Mouse (Mus musculus) erythroid progenitor cell, adult 5-6 weeks (primary cell): ENCODE measurements around the gene Izumo2. TPM values are rescaled to one million over a fixed set of nuclear protein-coding genes. Genes with fewer than 3 reads are reported as not detected.
"Not testable (repeated sequence)": the region's sequence is repeated elsewhere in the genome, so short reads cannot be mapped to it uniquely, and the experiment has no call there.

ENCODE experiments used
- ATAC-seq: replicated peaks from 2 replicates; pipeline ENCODE4 v1.8.0; 2016; ENCODE audit warnings: moderate number of reproducible peaks, mild to moderate bottlenecking, moderate TSS enrichment, inconsistent platforms; ENCODE audit not compliant: poor library complexity, low FRiP score, severe bottlenecking
- total RNA-seq, 2 experiments: library from RNA; stranded (forward) in 1 of 2; stranded (reverse) in 1 of 2; fragments of 150-400 nt in 1 of 2; fragments of 186-747, 209-891 nt in 1 of 2; gene quantifications; 2 replicates each; pipeline versions ENCODE4 v1.2.3 to v1.2.4; 2015 to 2017; ENCODE audit warnings: low replicate concordance in 2 of 2

The Izumo2 gene
- total RNA-seq, 2 experiments from 2014 or later = not detected

GRCm38 (mm10) chr7:44748101-44749044 is 39.8 kb downstream of the Izumo2 start, which contains the start of gene Vrk3:
Gene Vrk3, plus strand, starts transcription at chr7:44748413.
- ATAC-seq = peak; percentile 90

GRCm38 (mm10) chr7:44750950-44751349 is 42.4 kb downstream of the Izumo2 start, which contains the start of gene Zfp473:
Gene Zfp473, minus strand, starts transcription at chr7:44751050.
- ATAC-seq = not testable (repeated sequence)

DNA sequence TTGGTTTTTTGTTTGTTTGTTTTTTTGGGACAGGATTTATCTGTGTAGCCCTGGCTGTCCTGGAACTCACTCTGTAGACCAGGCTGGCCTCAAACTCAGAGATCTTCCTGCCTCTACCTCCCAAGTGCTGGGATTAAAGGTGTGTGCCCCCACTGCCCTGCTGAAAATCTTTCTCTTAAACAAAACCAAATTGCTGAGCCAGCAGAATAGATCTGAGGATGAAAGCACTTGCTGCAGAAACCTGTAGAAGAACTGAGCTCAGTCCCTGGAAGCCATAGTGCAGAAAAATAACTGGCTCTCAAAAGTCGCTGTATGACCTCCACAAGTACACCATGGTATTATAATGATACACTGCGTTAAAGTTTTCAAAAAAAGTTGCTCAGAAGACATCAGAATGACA is 48.6 kb downstream of the Izumo2 start:
- ATAC-seq = no peak

DNA sequence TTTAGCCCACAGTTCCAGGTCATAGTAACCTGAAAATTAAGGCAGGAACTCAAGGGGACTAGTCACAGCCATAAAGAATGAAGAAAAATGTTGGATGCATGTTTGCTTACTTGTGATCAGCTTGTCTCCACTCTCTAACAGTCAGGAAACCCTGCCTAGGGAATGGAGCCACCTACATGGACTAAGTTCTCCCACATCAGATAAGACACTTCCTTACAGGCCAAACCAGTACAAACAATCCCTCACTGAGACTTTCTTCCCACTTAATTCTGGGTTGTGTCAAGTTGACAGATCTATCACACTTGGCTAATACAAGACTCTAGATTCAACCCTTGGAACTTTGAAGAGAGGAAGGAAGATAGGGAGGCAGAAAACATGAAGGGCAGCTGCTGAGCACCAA is 51.8 kb downstream of the Izumo2 start:
- no peak for ATAC-seq

DNA sequence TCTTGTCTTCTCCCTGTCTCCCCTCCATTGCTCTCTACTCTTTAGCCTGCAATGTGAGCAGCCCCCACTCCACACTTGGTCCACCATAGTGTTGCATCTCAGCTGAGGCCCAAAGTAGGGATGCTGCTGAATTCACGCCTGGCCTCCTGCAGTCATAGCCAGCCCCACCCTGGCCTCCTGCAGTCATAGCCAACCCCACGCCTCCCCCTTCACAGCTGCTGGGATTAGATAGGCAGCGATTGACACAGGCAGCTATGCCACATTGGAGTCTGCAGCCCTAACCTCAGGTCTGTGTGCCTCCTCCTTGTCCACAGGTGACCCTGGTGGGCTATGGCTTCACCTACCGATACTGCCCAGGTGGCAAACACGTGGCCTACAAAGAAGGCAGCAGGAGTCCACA is 59.6 kb downstream of the Izumo2 start:
- peak; percentile 55; the same call in 1 of the 2 replicates for ATAC-seq

Other genes with a start within 250 kb of the Izumo2 start
- not detected in 2 replicates for gene Aspdh, start 243.4 kb upstream of the Izumo2 start, total RNA-seq (2015; ENCODE audit: low replicate concordance)
- gene Aspdh, start 243.4 kb upstream of the Izumo2 start, total RNA-seq (2017; ENCODE audit: low replicate concordance) = 1.4 TPM in 1 of 2 replicates, not detected in the other
- gene Josd2, start 240.8 kb upstream of the Izumo2 start, total RNA-seq (2015; ENCODE audit: low replicate concordance) = 130 and 183 TPM in 2 replicates
- 122 and 124 TPM in 2 replicates for gene Josd2, start 240.8 kb upstream of the Izumo2 start, total RNA-seq (2017; ENCODE audit: low replicate concordance)
- gene Emc10, start 212.2 kb upstream of the Izumo2 start, total RNA-seq (2015; ENCODE audit: low replicate concordance) = 81.7 and 90.1 TPM in 2 replicates
- gene Emc10, start 212.2 kb upstream of the Izumo2 start, total RNA-seq (2017; ENCODE audit: low replicate concordance) = 43.7 and 56.1 TPM in 2 replicates
- gene Fam71e1, start 212.2 kb upstream of the Izumo2 start, total RNA-seq (2015; ENCODE audit: low replicate concordance) = not detected in 2 replicates
- not detected in 2 replicates for gene Fam71e1, start 212.2 kb upstream of the Izumo2 start, total RNA-seq (2017; ENCODE audit: low replicate concordance)
- 1.3 TPM in 1 of 2 replicates, not detected in the other for gene Mybpc2, start 184.1 kb upstream of the Izumo2 start, total RNA-seq (2015; ENCODE audit: low replicate concordance)
- gene Mybpc2, start 184.1 kb upstream of the Izumo2 start, total RNA-seq (2017; ENCODE audit: low replicate concordance) = not detected in 2 replicates
- 24.3 and 27.0 TPM in 2 replicates for gene Spib, start 176.7 kb upstream of the Izumo2 start, total RNA-seq (2015; ENCODE audit: low replicate concordance)
- gene Spib, start 176.7 kb upstream of the Izumo2 start, total RNA-seq (2017; ENCODE audit: low replicate concordance) = 15.3 and 17.3 TPM in 2 replicates
- gene Pold1, start 159.9 kb upstream of the Izumo2 start, total RNA-seq (2015; ENCODE audit: low replicate concordance) = 62.9 and 75.7 TPM in 2 replicates
- gene Pold1, start 159.9 kb upstream of the Izumo2 start, total RNA-seq (2017; ENCODE audit: low replicate concordance) = 39.6 and 53.8 TPM in 2 replicates
- 57.3 and 105 TPM in 2 replicates for gene Nr1h2, start 154.8 kb upstream of the Izumo2 start, total RNA-seq (2015; ENCODE audit: low replicate concordance)
- 59.3 and 81.4 TPM in 2 replicates for gene Nr1h2, start 154.8 kb upstream of the Izumo2 start, total RNA-seq (2017; ENCODE audit: low replicate concordance)
- 55.5 and 84.3 TPM in 2 replicates for gene Napsa, start 136.4 kb upstream of the Izumo2 start, total RNA-seq (2015; ENCODE audit: low replicate concordance)
- 12.2 and 12.7 TPM in 2 replicates for gene Napsa, start 136.4 kb upstream of the Izumo2 start, total RNA-seq (2017; ENCODE audit: low replicate concordance)
- gene Kcnc3, start 118.1 kb upstream of the Izumo2 start, total RNA-seq (2015; ENCODE audit: low replicate concordance) = not detected in 2 replicates
- gene Kcnc3, start 118.1 kb upstream of the Izumo2 start, total RNA-seq (2017; ENCODE audit: low replicate concordance) = not detected in 2 replicates
- not detected in 2 replicates for gene Myh14, start 37.9 kb upstream of the Izumo2 start, total RNA-seq (2015; ENCODE audit: low replicate concordance)
- gene Myh14, start 37.9 kb upstream of the Izumo2 start, total RNA-seq (2017; ENCODE audit: low replicate concordance) = 0.08 TPM in 1 of 2 replicates, not detected in the other
- 36.0 and 58.7 TPM in 2 replicates for gene Vrk3, start 39.7 kb downstream of the Izumo2 start, total RNA-seq (2015; ENCODE audit: low replicate concordance)
- 23.4 and 41.2 TPM in 2 replicates for gene Vrk3, start 39.7 kb downstream of the Izumo2 start, total RNA-seq (2017; ENCODE audit: low replicate concordance)
- gene Zfp473, start 42.3 kb downstream of the Izumo2 start, total RNA-seq (2015; ENCODE audit: low replicate concordance) = 1.1 and 4.6 TPM in 2 replicates
- 3.3 and 11.9 TPM in 2 replicates for gene Zfp473, start 42.3 kb downstream of the Izumo2 start, total RNA-seq (2017; ENCODE audit: low replicate concordance)
- 11.7 and 23.4 TPM in 2 replicates for gene Nup62, start 107.3 kb downstream of the Izumo2 start, total RNA-seq (2015; ENCODE audit: low replicate concordance)
- 37.4 and 39.4 TPM in 2 replicates for gene Nup62, start 107.3 kb downstream of the Izumo2 start, total RNA-seq (2017; ENCODE audit: low replicate concordance)
- gene Il4i1, start 107.6 kb downstream of the Izumo2 start, total RNA-seq (2015; ENCODE audit: low replicate concordance) = 0.72 and 2.1 TPM in 2 replicates
- 2.6 and 3.1 TPM in 2 replicates for gene Il4i1, start 107.6 kb downstream of the Izumo2 start, total RNA-seq (2017; ENCODE audit: low replicate concordance)
- 3.4 TPM in 1 of 2 replicates, not detected in the other for gene Atf5, start 107.9 kb downstream of the Izumo2 start, total RNA-seq (2015; ENCODE audit: low replicate concordance)
- 2.1 and 2.8 TPM in 2 replicates for gene Atf5, start 107.9 kb downstream of the Izumo2 start, total RNA-seq (2017; ENCODE audit: low replicate concordance)
- 1.8 and 3.8 TPM in 2 replicates for gene Akt1s1, start 140.2 kb downstream of the Izumo2 start, total RNA-seq (2015; ENCODE audit: low replicate concordance)
- 3.7 and 27.8 TPM in 2 replicates for gene Akt1s1, start 140.2 kb downstream of the Izumo2 start, total RNA-seq (2017; ENCODE audit: low replicate concordance)
- gene Tbc1d17, start 140.3 kb downstream of the Izumo2 start, total RNA-seq (2015; ENCODE audit: low replicate concordance) = 6.8 and 58.3 TPM in 2 replicates
- 18.0 and 35.8 TPM in 2 replicates for gene Tbc1d17, start 140.3 kb downstream of the Izumo2 start, total RNA-seq (2017; ENCODE audit: low replicate concordance)
- gene Pnkp, start 148.4 kb downstream of the Izumo2 start, total RNA-seq (2015; ENCODE audit: low replicate concordance) = 29.6 and 36.0 TPM in 2 replicates
- 30.9 and 58.2 TPM in 2 replicates for gene Pnkp, start 148.4 kb downstream of the Izumo2 start, total RNA-seq (2017; ENCODE audit: low replicate concordance)
- 16.9 and 18.4 TPM in 2 replicates for gene Ptov1, start 161.0 kb downstream of the Izumo2 start, total RNA-seq (2015; ENCODE audit: low replicate concordance)
- 1.8 and 4.8 TPM in 2 replicates for gene Ptov1, start 161.0 kb downstream of the Izumo2 start, total RNA-seq (2017; ENCODE audit: low replicate concordance)
- 10.1 and 18.0 TPM in 2 replicates for gene Med25, start 184.0 kb downstream of the Izumo2 start, total RNA-seq (2015; ENCODE audit: low replicate concordance)
- 8.0 and 11.3 TPM in 2 replicates for gene Med25, start 184.0 kb downstream of the Izumo2 start, total RNA-seq (2017; ENCODE audit: low replicate concordance)
- gene Fuz, start 187.3 kb downstream of the Izumo2 start, total RNA-seq (2015; ENCODE audit: low replicate concordance) = 2.5 and 6.5 TPM in 2 replicates
- 4.5 and 6.7 TPM in 2 replicates for gene Fuz, start 187.3 kb downstream of the Izumo2 start, total RNA-seq (2017; ENCODE audit: low replicate concordance)
- 93.0 and 93.9 TPM in 2 replicates for gene Ap2a1, start 220.8 kb downstream of the Izumo2 start, total RNA-seq (2015; ENCODE audit: low replicate concordance)
- gene Ap2a1, start 220.8 kb downstream of the Izumo2 start, total RNA-seq (2017; ENCODE audit: low replicate concordance) = 46.2 and 74.2 TPM in 2 replicates
- gene Tsks, start 234.5 kb downstream of the Izumo2 start, total RNA-seq (2015; ENCODE audit: low replicate concordance) = not detected in 2 replicates
- not detected in 2 replicates for gene Tsks, start 234.5 kb downstream of the Izumo2 start, total RNA-seq (2017; ENCODE audit: low replicate concordance)